Mouse (Mus musculus) midbrain, embryonic 10.5 days (tissue): ENCODE measurements around the gene Gm6034. TPM values are rescaled to one million over a fixed set of nuclear protein-coding genes. Genes with fewer than 3 reads are reported as not detected.
"Not testable (repeated sequence)": the region's sequence is repeated elsewhere in the genome, so short reads cannot be mapped to it uniquely, and the experiment has no call there.

Experiments used
- DNase-seq: peaks from one replicate; pipeline ENCODE4 v3.0.0-alpha.2; 2017; ENCODE audit warnings: low spot score
- H3K27ac ChIP-seq: fragments of 300-500 bp; sonication (generic); replicated peaks from 2 replicates; pipeline ENCODE4 v1.5.1; 2016; ENCODE audit warnings: mild to moderate bottlenecking
- H3K27me3 ChIP-seq: fragments of 300-500 bp; sonication (generic); 2 replicates; pipeline ENCODE4 v1.6.1; 2016; ENCODE audit warnings: low read depth, mild to moderate bottlenecking; ENCODE audit not compliant: poor library complexity, severe bottlenecking
- H3K36me3 ChIP-seq: fragments of 300-500 bp; sonication (generic); 2 replicates; pipeline ENCODE4 v1.6.1; 2016; ENCODE audit warnings: mild to moderate bottlenecking, moderate library complexity
- H3K4me1 ChIP-seq: fragments of 300-500 bp; sonication (generic); 2 replicates; pipeline ENCODE4 v1.6.1; 2016
- H3K4me3 ChIP-seq: fragments of 300-500 bp; sonication (generic); 2 replicates; pipeline ENCODE4 v1.5.1; 2016; ENCODE audit warnings: mild to moderate bottlenecking, moderate library complexity
- H3K9me3 ChIP-seq: fragments of 300-500 bp; sonication (generic); replicated peaks from 2 replicates; pipeline ENCODE4 v1.6.1; 2016; ENCODE audit warnings: mild to moderate bottlenecking
- WGBS: fragments of 180-500 bp; shearing (Covaris S2); methylation state at CpG from one replicate; pipeline ENCODE4 v1.1.7; 2016; 5-methylcytosine and 5-hydroxymethylcytosine counted together
- polyA plus RNA-seq: library from polyadenylated mRNA; unstranded; fragments of >200 nt; fragmentation: Nextera tagmentation; extraction: Ambion mirVana; gene quantifications from 2 replicates; pipeline ENCODE4 v1.2.1, GENCODE M21; 2016

Gene Gm6034
- polyA plus RNA-seq, 1 experiment from 2014 or later, result not detected

DNA sequence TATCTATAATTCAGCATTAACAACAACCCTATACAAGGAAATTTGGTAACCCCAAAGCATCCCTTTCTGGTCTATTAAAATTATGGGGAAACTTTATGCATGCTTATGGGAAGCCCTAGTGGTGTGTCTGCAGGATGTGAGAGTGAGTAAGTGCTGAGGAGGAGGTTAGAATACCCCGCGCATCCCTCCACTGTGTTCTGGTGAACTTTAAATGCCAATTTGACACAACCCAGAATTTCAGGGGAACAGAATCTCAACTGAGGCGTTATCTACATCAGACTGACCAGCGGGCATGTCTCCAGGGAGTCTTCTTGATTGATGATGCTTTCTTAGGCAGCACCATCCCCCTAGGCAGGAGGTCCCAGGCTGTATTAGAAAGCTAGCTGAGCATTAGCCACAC, 16.9 kb upstream of the Gm6034 start:
- no peaks in the 10 kb centered on the region for H3K27me3 ChIP-seq
- no peak for DNase-seq
- 95% methylated on average over 4 of the region's 4 CpGs for WGBS

DNA sequence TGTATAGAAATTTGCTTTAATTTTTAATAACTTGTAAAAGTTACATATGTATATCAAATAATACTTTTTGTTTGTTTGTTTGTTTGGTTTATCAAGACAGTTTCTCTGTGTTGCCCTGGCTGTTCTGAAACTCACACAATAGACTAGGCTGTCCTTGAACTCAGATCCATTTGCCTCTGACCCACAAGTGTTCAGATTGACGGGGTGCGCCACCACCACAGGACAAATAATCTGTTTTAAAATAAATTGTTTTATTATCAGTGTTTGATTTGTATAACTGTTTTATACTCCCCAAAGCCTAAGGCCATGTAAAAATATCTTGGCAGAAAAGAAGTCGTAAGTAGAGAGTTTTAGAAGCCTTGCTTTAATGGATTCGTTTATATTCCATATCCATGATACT, 15.1 kb upstream of the Gm6034 start:
- DNase-seq, result no peak
- H3K9me3 ChIP-seq, result no peaks in the 10 kb centered on the region
- H3K27ac ChIP-seq, result no peak overlapping the region
- H3K4me3 ChIP-seq, result no peak overlapping the region
- WGBS, result 93% methylated on average over 4 of the region's 4 CpGs
- H3K27me3 ChIP-seq, result peaks cover 7% of the 10 kb centered on the region
- H3K36me3 ChIP-seq, result no peaks in the 10 kb centered on the region
- H3K4me1 ChIP-seq, result peaks cover 18% of the 10 kb centered on the region

More for the DNA sequence above, 16.9 kb upstream of the Gm6034 start:
- no peak overlapping the region for H3K4me3 ChIP-seq
- H3K36me3 ChIP-seq, result no peaks in the 10 kb centered on the region
- H3K4me1 ChIP-seq, result peaks cover 10% of the 10 kb centered on the region; the same call in 1 of the 2 replicates
- no peak overlapping the region for H3K27ac ChIP-seq
- H3K9me3 ChIP-seq, result no peaks in the 10 kb centered on the region

DNA sequence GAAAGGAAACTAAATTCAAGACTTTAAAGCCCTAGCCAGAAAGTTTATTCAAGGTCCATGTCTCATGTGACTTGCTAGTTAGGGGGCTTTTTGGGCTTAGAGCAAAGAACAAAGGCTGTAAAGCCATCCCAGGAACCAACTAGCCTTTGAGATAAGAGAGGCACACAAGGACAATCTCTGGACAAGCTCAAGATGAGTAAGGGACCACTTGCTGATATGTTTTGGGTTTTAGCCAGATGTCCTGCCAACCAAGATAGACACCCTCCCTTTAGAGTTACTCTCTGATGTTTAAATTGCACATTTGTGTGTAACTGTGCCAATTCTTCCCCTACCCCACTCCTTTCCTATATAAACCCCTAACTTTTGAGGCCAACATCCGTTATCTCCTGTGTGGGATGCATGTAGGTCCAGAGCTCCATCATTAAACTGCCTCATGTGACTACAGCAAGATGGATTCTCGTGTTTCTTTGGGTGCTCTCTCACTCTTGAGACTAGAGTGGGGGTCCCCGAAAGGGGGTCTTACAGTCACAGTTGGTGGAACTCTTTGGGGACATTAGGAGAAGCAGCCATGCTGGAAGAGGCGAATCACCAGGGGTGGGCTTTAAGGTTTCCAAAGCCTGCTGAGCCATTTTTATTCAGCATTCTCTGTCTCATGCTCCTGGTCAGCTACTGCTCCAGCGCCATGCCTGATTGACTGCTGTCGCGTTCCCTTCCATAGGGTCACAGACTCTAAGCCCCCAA, 13.7 kb upstream of the Gm6034 start:
- 79% methylated on average over 7 of the region's 7 CpGs for WGBS
- no peak overlapping the region for H3K4me3 ChIP-seq
- peaks cover 7% of the 10 kb centered on the region for H3K27me3 ChIP-seq
- no peak overlapping the region for H3K27ac ChIP-seq
- H3K9me3 ChIP-seq, result no peaks in the 10 kb centered on the region
- H3K4me1 ChIP-seq, result peaks cover 18% of the 10 kb centered on the region
- no peak for DNase-seq
- H3K36me3 ChIP-seq, result no peaks in the 10 kb centered on the region

DNA sequence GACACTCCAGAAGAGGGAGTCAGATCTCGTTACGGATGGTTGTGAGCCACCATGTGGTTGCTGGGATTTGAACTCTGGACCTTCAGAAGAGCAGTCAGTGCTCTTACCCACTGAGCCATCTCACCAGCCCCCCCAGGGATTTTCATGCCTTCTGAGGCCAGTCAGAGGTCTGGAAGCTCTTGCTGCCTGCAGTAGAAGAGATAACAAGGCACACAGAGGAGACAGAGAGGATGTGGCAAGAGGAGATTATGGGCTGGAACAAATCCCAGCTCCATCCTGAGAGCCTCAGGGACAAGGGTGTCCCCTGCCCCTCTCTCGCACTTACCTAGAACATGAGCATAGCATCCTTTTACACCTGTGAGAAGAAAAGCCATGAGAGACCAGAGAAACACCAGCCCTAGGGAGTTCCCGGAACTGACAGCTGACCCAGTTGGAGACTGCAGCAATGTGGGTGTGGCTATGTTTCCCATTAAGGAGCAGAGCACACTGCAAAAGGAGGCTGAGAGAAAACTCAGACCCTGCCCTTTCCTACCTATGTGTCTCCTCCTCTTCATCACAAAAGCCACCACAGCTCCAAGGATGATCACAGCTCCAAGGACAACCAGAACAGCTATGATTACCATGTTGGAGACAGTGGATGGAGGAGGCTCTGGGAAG, 12.6 kb upstream of the Gm6034 start:
- not testable (repeated sequence) for H3K4me3 ChIP-seq, H3K9me3 ChIP-seq, H3K27ac ChIP-seq, DNase-seq, H3K27me3 ChIP-seq, H3K36me3 ChIP-seq
- H3K4me1 ChIP-seq, result peaks cover 17% of the 10 kb centered on the region
- 93% methylated on average over 4 of the region's 4 CpGs for WGBS

DNA sequence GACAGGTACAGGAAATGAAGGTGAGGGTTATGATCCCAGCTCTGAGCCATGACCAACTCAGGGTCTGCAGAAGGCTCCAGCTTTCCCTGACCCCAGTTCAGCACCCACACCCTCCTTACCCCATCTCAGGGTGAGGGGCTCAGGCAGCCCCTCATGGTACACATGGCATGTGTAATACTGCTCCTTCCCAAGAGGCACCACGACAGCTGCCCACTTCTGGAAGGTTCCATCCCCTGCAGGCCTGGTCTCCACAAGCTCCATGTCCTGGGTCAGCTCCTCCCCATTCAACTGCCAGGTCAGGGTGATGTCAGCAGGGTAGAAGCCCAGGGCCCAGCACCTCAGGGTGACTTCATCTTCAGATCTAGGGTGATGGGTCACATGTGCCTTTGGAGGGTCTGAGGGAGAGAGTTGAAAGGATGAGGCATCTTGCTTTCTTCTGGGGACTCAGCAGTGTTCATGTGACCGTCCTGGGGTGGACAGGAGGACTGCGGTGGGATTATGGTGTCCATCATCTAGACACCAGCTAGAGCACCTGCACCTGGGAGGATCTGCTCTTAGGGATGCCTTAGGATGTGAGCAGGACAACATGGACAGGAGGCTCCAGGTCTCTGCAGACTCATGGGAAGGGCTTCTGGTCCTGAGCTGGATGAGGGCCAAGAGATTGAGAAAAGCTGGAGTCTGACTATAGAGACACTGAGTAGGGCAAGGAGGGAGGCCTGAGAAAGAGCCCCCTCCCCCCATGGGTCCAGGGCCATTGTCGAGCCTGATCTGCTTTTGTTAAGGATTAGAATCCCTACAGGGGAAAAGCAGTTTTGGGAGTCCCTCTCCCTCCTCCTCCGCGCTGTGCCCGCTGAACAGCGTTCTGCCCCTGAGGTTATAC, 11.8 kb upstream of the Gm6034 start:
- DNase-seq, H3K36me3 ChIP-seq, H3K27me3 ChIP-seq, H3K9me3 ChIP-seq: not testable (repeated sequence)
- peak overlapping the region; percentile 61 for H3K4me3 ChIP-seq
- WGBS, result 41% methylated on average over 8 of the region's 8 CpGs
- H3K4me1 ChIP-seq, result peaks cover 15% of the 10 kb centered on the region
- H3K27ac ChIP-seq, result peak overlapping the region; percentile 46; the same call in 1 of the 2 replicates

DNA sequence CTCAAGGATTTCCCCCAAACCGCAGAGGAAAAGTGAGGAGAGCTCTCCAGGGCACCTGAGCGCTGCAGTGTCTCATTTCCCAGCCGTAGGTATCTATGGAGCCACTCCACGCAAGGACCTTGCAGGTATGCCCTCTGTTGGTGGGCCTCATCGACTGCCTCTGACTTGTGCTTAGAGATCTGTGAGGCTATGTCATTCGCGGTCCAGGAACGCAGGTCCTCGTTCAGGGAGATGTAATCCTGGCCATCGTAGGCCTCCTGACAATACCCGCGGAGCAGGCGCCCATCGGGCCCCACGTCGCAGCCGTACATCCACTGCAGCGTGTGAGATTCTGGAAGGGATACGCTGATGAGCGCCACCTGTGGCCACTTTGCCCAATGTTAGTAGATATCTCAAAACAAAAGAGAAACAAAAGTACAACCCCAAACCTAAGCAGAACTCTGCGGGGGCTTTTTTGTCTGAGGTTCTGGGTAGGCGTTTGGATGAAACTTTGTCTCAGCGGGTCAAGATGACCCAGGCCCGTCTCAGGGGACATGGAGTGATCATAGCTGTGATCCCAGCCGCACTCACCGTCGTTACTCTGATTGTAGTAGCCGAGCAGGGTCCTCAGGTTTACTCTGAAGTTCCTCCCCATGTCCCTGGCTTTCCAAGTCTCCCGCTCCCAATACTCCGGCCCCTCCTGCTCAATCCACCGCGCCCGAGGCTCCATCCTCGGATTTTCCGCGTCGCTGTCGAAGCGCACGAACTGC, 11.0 kb upstream of the Gm6034 start:
- H3K36me3 ChIP-seq, H3K27me3 ChIP-seq, H3K9me3 ChIP-seq: not testable (repeated sequence)
- Histone ChIP-seq H3K4me3 (peak overlapping the region; percentile 61), H3K4me1 (peaks cover 15% of the 10 kb centered on the region), H3K27ac (peak overlapping the region; percentile 73)
- peak; percentile 42 for DNase-seq
- WGBS, result 2% methylated on average over 40 of the region's 40 CpGs

DNA sequence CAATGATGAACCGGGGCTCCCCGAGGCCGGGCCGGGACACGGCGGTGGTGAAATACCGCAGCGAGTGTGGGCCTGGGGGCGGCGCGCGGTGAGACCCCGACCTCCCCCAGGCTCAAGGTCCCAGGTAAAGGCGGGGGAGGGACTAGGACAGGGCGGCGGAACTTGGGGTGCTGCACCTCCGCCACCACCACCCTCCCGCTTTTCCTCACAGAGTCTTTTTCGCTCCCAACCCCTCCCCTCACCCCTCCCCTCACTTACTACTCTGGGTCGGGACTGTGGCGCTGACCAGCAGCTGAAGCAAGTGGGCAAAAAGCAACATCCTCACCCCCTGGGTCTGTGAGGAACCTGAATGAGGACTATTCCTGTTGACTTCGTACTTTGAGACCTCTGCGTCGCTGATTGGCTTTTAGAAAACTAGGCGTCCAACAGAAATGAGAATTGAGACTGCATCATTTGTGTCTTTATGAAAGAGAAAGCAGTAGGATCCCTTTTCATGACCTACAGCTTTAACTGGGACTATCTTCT, 10.3 kb upstream of the Gm6034 start, which contains the start of gene H2-T23:
TSS of gene H2-T23 (minus strand) at position 505 of the 525 bp plus-strand sequence.
- peaks cover 15% of the 10 kb centered on the region for H3K4me1 ChIP-seq
- not testable (repeated sequence) for H3K9me3 ChIP-seq, H3K36me3 ChIP-seq, H3K27me3 ChIP-seq
- 2% methylated on average over 25 of the region's 25 CpGs for WGBS
- peak; percentile 48 for DNase-seq
- peak within 1 kb of the TSS; percentile 73 for H3K27ac ChIP-seq
- H3K4me3 ChIP-seq, result peak within 1 kb of the TSS; percentile 61

DNA sequence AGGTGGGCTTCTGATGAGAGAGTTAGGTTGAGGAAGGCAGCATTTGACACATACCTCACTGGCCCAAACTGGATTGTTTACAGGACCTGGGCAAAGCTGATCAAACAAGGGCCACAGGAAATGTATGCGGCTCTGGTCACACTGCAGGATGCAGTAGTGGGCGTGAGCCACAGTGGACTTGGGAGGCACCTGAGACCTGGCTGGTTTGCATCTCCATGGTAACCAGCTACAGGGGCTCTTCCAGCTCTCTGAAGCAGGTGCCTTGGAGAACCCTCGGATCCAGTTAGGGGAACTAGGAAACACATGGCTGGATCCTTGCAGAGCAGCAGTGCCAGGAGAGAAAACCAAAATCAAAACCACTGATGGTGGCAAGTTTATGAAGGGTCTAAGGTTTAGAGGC, 8.2 kb upstream of the Gm6034 start:
- peaks cover 12% of the 10 kb centered on the region for H3K4me1 ChIP-seq
- H3K36me3 ChIP-seq, H3K27me3 ChIP-seq, DNase-seq, H3K9me3 ChIP-seq, H3K4me3 ChIP-seq, H3K27ac ChIP-seq: not testable (repeated sequence)
- 71% methylated on average over 3 of the region's 3 CpGs for WGBS

DNA sequence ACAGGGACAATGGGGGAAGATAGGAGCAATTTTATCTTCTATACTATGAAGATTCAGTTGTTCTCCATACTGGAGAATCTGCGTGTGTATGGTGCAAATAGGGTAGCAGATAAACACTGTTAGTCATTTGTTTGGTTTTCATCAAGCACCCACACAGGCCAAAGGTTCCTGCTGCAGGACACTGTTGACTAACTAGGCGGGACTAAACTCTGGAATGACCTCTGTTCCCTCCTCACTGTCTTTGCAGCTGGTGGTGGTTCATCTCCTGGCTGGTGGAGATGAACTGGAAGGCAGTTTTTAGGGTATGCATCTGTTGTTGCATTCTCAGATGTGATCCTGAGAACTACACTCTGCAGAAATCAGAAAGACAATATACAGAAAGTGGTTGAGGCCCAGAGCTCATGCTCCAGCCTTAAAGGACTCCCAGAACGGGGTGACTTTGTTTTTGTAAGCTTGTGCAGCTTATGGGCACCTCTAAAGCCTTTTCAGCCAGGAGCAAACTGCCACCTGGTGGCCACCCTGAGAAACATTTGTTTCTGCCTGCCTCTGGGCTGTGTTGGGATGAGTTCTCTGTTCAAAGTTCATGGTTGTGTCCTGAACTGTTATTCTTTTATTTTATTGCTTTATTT, 7.6 kb upstream of the Gm6034 start:
- not testable (repeated sequence) for H3K4me3 ChIP-seq, H3K9me3 ChIP-seq, H3K27ac ChIP-seq, H3K36me3 ChIP-seq, H3K27me3 ChIP-seq, DNase-seq
- H3K4me1 ChIP-seq, result peaks cover 12% of the 10 kb centered on the region
- 37% methylated on average over 3 of the region's 3 CpGs for WGBS

DNA sequence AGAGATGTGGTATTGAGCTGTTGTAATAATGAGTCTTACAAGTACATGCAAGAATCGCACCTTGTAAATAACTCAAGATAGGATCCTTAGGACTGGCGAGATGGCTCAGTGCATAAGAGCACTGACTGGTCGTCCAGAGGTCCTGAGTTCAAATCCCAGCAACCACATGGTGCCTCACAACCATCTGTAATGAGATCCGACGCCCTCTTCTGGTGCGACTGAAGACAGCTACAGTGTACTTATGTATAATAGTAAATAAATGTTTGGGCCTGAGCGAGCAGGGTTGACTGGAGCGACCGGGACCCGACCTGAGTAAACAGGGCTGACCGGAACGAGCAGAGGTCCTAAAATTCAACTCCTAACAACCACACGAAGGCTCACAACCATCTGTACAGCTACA, 6.6 kb upstream of the Gm6034 start:
- H3K9me3 ChIP-seq, H3K27me3 ChIP-seq, H3K27ac ChIP-seq, H3K36me3 ChIP-seq, DNase-seq, H3K4me3 ChIP-seq: not testable (repeated sequence)
- peaks cover 11% of the 10 kb centered on the region for H3K4me1 ChIP-seq
- 91% methylated on average over 13 of the region's 13 CpGs for WGBS

DNA sequence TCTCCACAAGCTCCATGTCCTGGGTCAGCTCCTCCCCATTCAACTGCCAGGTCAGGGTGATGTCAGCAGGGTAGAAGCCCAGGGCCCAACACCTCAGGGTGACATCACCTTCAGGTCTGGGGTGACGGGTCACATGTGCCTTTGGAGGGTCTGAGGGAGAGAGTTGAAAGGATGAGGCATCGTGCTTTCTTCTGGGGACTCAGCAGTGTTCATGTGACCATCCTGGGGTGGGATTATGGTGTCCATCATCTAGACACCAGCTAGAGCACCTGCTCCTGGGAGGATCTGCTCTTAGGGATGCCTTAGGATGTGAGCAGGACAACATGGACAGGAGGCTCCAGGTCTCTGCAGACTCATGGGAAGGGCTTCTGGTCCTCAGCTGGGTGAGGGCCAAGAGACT, 2.2 kb upstream of the Gm6034 start:
- peaks cover 26% of the 10 kb centered on the region for H3K27me3 ChIP-seq
- H3K4me1 ChIP-seq, result peaks cover 10% of the 10 kb centered on the region
- not testable (repeated sequence) for H3K4me3 ChIP-seq, H3K36me3 ChIP-seq, DNase-seq, H3K27ac ChIP-seq, H3K9me3 ChIP-seq
- WGBS, result 90% methylated on average over 2 of the region's 2 CpGs

DNA sequence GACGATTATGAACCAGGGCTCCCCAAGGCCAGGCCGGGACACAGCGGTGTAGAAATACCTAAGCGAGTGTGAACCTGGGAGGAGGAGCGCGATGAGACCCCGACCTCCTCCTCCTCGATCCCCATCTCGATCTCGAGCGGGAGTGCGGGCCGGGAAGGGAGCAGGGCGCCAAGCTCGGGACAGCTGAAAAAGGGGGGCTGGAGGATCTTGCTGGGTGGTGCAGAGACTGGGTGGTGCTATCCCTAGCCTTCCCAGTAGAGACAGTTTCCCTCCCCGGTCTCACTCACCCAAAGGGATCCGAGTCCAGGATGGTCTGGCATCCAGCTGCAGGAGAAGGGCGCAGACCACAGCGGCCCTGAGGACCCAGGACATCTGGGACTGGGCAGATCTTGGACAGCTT, 706 bp upstream of the Gm6034 start:
- Histone ChIP-seq H3K4me3 (peak overlapping the region; percentile 53), H3K27me3 (peaks cover 26% of the 10 kb centered on the region), H3K4me1 (peaks cover 10% of the 10 kb centered on the region)
- not testable (repeated sequence) for H3K27ac ChIP-seq, DNase-seq, H3K36me3 ChIP-seq, H3K9me3 ChIP-seq
- WGBS, result under 1% methylated on average over 19 of the region's 19 CpGs
